Mouse (Mus musculus) liver, postnatal 0 days (tissue): ENCODE results near the gene Ass1.

Experiments
- CTCF ChIP-seq: sonication (generic); IDR thresholded peaks from 2 replicates; pipeline ENCODE4 v1.5.1; 2016; ENCODE audit warnings: antibody characterized with exemption, low read depth
- EP300 ChIP-seq: IDR thresholded peaks from 2 replicates; pipeline ENCODE4 v1.6.1; 2016; ENCODE audit warnings: antibody characterized with exemption, low read depth, mild to moderate bottlenecking

DNA sequence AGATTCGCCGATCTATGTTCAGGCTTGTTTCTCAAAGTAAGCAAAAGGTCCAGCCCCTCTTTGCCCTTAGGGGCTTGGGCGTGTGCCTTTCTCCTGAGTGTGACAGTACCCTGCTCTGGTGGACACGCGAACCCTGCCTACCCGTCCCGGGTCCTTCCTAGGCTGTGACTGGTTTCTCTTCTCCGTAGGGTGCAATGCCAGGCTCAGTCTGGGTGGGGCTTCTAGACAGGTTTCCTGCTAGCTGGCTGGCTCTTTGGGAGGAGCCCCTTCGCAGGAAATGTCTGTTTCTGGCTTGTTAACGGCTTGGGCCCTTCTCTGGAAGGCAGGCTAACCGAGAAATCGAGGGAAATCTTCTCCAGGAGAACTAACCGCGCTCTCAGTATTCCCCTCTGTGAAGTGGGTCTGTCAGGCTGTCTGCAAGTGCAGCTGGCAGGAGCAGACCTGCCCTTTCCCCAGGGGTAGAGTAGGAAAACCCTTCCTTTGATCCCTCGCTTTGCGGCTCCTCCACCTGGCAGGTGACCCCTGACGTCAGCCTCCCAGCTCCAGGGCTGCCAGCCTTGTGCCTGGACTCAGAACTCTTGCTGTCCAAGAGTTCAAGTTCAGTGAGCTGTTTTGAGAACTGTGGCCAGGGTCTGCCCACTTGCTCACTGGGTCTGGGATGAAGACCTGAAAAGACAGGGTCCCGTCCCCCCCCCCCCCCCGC, 827 bp downstream of the Ass1 start:
- TF ChIP-seq CTCF (no peak), EP300 (no peak)
